Mouse (Mus musculus) lung, adult 2 months (tissue): ENCODE results near the gene Gab1. TPM values are rescaled to one million over a fixed set of nuclear protein-coding genes. Genes with fewer than 3 reads are reported as not detected.

Source experiments
- DNase-seq: peaks from one replicate; pipeline ENCODE4 v3.0.0; 2022
- H3K4me1 ChIP-seq: fragments of 200-500 bp; 2 replicates; pipeline ENCODE4 v1.6.1; 2011; ENCODE audit warnings: low read length; ENCODE audit not compliant: control insufficient read depth, insufficient read depth
- H3K4me3 ChIP-seq: fragments of 200-500 bp; replicated peaks from 2 replicates; pipeline ENCODE3; 2011; ENCODE audit warnings: low read depth, mild to moderate bottlenecking, control low read depth, low read length; ENCODE audit errors: extremely low read depth
- CTCF ChIP-seq: fragments of 200-500 bp; IDR thresholded peaks from 2 replicates; pipeline ENCODE4 v1.5.1; 2011; ENCODE audit warnings: mild to moderate bottlenecking, low read length, control low read depth; ENCODE audit not compliant: insufficient read depth
- POLR2A ChIP-seq: fragments of 200-500 bp; IDR thresholded peaks from 2 replicates; pipeline ENCODE4 v1.6.1; 2011; ENCODE audit warnings: low read depth, mild to moderate bottlenecking, control low read depth, low read length, borderline replicate concordance; ENCODE audit errors: extremely low read depth
- WGBS: fragments of 180-500 bp; shearing (Covaris S2); methylation state at CpG from one replicate; pipeline ENCODE4 v1.1.7; 2018; 5-methylcytosine and 5-hydroxymethylcytosine counted together
- polyA plus RNA-seq: library from polyadenylated mRNA; depleted of rRNA; stranded (reverse); fragments of >200 nt; gene quantifications from 2 replicates; pipeline ENCODE4 v1.2.3, GENCODE M21; 2012; rRNA removed

Gene Gab1
- polyA plus RNA-seq, 1 experiment = 49.5 TPM

- under 1% methylated on average over 5 of the region's 5 CpGs for WGBS
- peak overlapping the region; percentile 91 for H3K4me3 ChIP-seq
- TF ChIP-seq CTCF (no peak), POLR2A (no peak)
- DNase-seq = no peak
- peaks cover 7% of the 10 kb centered on the region for H3K4me1 ChIP-seq
Measured at GRCm38 (mm10) chr8:80738046-80738387, 142.3 kb downstream of the Gab1 start.

DNA sequence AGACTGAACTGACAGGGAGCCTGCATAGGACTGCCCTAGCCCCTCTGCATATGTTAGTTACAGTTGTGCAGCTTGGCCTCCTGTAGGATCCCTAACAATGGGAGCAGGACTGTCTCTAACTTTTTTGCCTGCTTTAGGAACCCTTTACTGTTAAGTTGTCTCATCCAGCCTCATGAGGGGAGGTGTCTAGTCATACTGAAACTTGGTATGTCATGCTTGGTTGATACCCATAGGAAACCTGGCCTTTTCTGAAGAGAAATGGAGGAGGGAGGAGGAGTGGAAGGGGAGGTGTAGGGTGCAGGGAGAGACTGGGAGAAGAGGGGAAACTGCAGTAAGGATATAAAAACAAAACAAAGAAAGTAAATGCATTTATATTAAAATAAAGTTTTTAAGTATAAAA, 148.0 kb downstream of the Gab1 start:
- TF ChIP-seq CTCF (no peak), POLR2A (no peak)
- Histone ChIP-seq H3K4me3 (no peak overlapping the region), H3K4me1 (no peaks in the 10 kb centered on the region; the same call in none of the 2 replicates)
- no peak for DNase-seq

DNA sequence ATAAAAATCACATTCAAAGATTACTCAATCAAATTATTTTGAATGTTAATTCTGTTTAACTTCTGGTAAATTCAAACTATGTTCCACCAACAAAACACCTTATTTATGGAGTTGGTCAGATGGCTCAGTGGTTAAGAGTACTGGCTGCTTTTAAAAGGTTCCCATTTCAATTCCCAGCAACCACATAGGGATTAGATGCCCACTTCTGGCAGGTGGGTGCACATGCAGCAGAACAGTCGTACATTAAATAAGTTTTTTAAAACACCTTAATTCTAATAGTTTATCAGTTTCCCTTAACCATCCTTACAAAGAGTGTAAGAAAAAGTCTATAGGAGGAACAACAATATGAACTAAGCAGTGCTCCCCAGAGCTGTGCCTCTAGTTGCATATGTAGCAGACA, 165.9 kb downstream of the Gab1 start:
- H3K4me1 ChIP-seq = no peaks in the 10 kb centered on the region
- 91% methylated on average over 1 of the region's 1 CpGs for WGBS
- no peak overlapping the region for H3K4me3 ChIP-seq
- DNase-seq = no peak
- no peak for TF ChIP-seq CTCF
- no peak for TF ChIP-seq POLR2A

Other genes starting within 250 kb of the Gab1 start
- 6.5 and 8.9 TPM in 2 replicates for gene Smarca5, start 141.0 kb downstream of the Gab1 start, polyA plus RNA-seq
- 8.1 and 8.8 TPM in 2 replicates for gene Usp38, start 134.4 kb upstream of the Gab1 start, polyA plus RNA-seq